Mouse (Mus musculus) lung, adult 2 months (tissue): ENCODE results near the gene Dctn1. TPM values are rescaled to one million over a fixed set of nuclear protein-coding genes. Genes with fewer than 3 reads are reported as not detected.

Source experiments
- DNase-seq: peaks from one replicate; pipeline ENCODE4 v3.0.0; 2022
- H3K4me1 ChIP-seq: fragments of 200-500 bp; 2 replicates; pipeline ENCODE4 v1.6.1; 2011; ENCODE audit warnings: low read length; ENCODE audit not compliant: control insufficient read depth, insufficient read depth
- H3K4me3 ChIP-seq: fragments of 200-500 bp; replicated peaks from 2 replicates; pipeline ENCODE3; 2011; ENCODE audit warnings: low read depth, mild to moderate bottlenecking, control low read depth, low read length; ENCODE audit errors: extremely low read depth
- CTCF ChIP-seq: fragments of 200-500 bp; IDR thresholded peaks from 2 replicates; pipeline ENCODE4 v1.5.1; 2011; ENCODE audit warnings: mild to moderate bottlenecking, low read length, control low read depth; ENCODE audit not compliant: insufficient read depth
- POLR2A ChIP-seq: fragments of 200-500 bp; IDR thresholded peaks from 2 replicates; pipeline ENCODE4 v1.6.1; 2011; ENCODE audit warnings: low read depth, mild to moderate bottlenecking, control low read depth, low read length, borderline replicate concordance; ENCODE audit errors: extremely low read depth
- WGBS: fragments of 180-500 bp; shearing (Covaris S2); methylation state at CpG from one replicate; pipeline ENCODE4 v1.1.7; 2018; 5-methylcytosine and 5-hydroxymethylcytosine counted together
- polyA plus RNA-seq: library from polyadenylated mRNA; depleted of rRNA; stranded (reverse); fragments of >200 nt; gene quantifications from 2 replicates; pipeline ENCODE4 v1.2.3, GENCODE M21; 2012

Dctn1 gene
- polyA plus RNA-seq, 1 experiment = 155 TPM

DNA sequence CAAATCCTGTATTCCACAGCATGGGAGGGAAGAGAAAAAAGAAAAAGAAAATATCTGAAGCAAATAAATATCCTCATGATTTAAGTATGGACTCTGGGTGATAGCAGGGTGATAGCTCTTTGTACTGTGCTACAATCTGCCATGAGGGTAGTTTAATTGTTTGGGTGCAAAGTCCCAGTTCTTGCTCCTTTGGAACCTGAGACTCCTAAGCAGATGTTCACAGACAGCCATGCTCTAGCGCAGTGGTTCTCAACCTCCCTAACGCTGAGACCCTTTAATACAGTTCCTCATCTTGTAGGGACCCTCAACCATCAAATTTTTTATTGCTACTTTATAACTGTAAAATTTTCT lies 42.3 kb downstream of the Dctn1 start:
- WGBS = 89% methylated on average over 2 of the region's 2 CpGs
- no peaks in the 10 kb centered on the region for H3K4me1 ChIP-seq
- TF ChIP-seq POLR2A (no peak), CTCF (no peak)
- no peak overlapping the region for H3K4me3 ChIP-seq
- no peak for DNase-seq

- no peak for TF ChIP-seq POLR2A
- no peak for TF ChIP-seq CTCF
- H3K4me3 ChIP-seq = no peak overlapping the region
- WGBS = 36% methylated on average over 2 of the region's 2 CpGs
- H3K4me1 ChIP-seq = no peaks in the 10 kb centered on the region
- no peak for DNase-seq
Measured at GRCm38 (mm10) chr6:83210495-83210894, 44.8 kb downstream of the Dctn1 start.

DNA sequence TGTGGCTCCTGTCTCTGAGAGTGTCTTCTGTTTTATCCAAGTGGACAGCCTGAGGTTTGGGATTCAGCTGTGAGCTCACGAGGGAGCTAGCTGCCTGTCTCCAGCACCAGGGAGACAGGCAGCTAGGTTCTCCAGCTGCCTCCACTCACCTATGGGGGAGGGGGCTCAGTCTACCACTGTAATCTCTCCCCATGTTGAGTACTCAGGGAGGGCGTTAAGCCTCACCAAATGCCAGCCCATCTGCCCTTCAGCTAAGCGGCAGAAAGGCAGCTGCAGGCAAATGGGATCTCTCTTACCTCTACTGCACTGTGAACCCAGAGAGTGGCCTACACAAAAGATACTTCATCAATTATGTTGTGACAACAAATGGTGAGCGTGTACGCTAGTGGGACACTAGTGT lies 45.8 kb downstream of the Dctn1 start:
- Histone ChIP-seq H3K4me1 (no peaks in the 10 kb centered on the region), H3K4me3 (no peak overlapping the region)
- DNase-seq = no peak
- 39% methylated on average over 5 of the region's 5 CpGs for whole genome bisulfite sequencing
- TF ChIP-seq POLR2A (no peak), CTCF (no peak)

- TF ChIP-seq CTCF = peak; percentile 81
- TF ChIP-seq POLR2A = no peak
- peak; percentile 76 for DNase-seq
- WGBS = 14% methylated on average over 7 of the region's 7 CpGs
- H3K4me3 ChIP-seq = no peak overlapping the region
- no peaks in the 10 kb centered on the region for H3K4me1 ChIP-seq
Measured at GRCm38 (mm10) chr6:83215002-83215666, 49.4 kb downstream of the Dctn1 start.

- Histone ChIP-seq H3K4me1 (no peaks in the 10 kb centered on the region), H3K4me3 (no peak within 1 kb of the TSS)
- DNase-seq = no peak
- no peak for TF ChIP-seq POLR2A
- TF ChIP-seq CTCF = no peak
- 50% methylated on average over 3 of the region's 3 CpGs for WGBS
Measured at GRCm38 (mm10) chr6:83219814-83220213, 54.1 kb downstream of the Dctn1 start, which contains the start of gene Slc4a5. Slc4a5 (plus strand) TSS chr6:83219828.

- WGBS = 37% methylated on average over 2 of the region's 2 CpGs
Measured at GRCm38 (mm10) chr6:83231486-83231885, 65.8 kb downstream of the Dctn1 start.

GRCm38 (mm10) chr6:83233306-83233705 lies 67.6 kb downstream of the Dctn1 start:
- no peak for TF ChIP-seq CTCF
- TF ChIP-seq POLR2A = no peak
- 76% methylated on average over 4 of the region's 4 CpGs for WGBS
- DNase-seq = no peak
- Histone ChIP-seq H3K4me1 (no peaks in the 10 kb centered on the region), H3K4me3 (no peak overlapping the region)

More at GRCm38 (mm10) chr6:83231486-83231885, 65.8 kb downstream of the Dctn1 start:
- no peak for TF ChIP-seq CTCF
- TF ChIP-seq POLR2A = no peak
- DNase-seq = no peak
- H3K4me1 ChIP-seq = no peaks in the 10 kb centered on the region
- no peak overlapping the region for H3K4me3 ChIP-seq

GRCm38 (mm10) chr6:83234280-83234741 lies 68.6 kb downstream of the Dctn1 start:
- 7% methylated on average over 14 of the region's 14 CpGs for WGBS
- no peaks in the 10 kb centered on the region for H3K4me1 ChIP-seq
- TF ChIP-seq POLR2A (no peak), CTCF (no peak)
- no peak overlapping the region for H3K4me3 ChIP-seq
- peak; percentile 28 for DNase-seq

DNA sequence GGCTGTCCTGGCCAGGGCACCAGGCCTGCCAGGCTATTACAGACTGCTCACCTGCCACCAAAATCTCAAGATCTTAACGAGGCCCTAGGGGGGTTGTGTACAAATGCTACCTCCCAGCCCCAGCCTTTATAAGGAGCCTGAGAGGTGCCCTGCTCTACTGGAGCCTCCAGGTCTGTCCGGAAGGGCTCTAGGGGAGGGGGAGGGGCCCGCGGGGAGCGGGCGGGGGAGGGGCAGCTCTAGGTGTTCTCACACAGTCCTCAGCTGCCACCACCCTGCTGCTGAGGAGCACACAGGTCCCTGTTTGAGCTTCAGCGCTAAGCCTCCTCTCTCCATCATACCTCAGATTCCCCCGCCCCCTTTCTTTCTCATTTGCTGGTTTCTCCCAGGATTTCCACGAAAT lies 71.4 kb downstream of the Dctn1 start:
- Histone ChIP-seq H3K4me1 (no peaks in the 10 kb centered on the region), H3K4me3 (no peak overlapping the region)
- 7% methylated on average over 9 of the region's 9 CpGs for WGBS
- DNase-seq = no peak
- TF ChIP-seq CTCF (no peak), POLR2A (no peak)

DNA sequence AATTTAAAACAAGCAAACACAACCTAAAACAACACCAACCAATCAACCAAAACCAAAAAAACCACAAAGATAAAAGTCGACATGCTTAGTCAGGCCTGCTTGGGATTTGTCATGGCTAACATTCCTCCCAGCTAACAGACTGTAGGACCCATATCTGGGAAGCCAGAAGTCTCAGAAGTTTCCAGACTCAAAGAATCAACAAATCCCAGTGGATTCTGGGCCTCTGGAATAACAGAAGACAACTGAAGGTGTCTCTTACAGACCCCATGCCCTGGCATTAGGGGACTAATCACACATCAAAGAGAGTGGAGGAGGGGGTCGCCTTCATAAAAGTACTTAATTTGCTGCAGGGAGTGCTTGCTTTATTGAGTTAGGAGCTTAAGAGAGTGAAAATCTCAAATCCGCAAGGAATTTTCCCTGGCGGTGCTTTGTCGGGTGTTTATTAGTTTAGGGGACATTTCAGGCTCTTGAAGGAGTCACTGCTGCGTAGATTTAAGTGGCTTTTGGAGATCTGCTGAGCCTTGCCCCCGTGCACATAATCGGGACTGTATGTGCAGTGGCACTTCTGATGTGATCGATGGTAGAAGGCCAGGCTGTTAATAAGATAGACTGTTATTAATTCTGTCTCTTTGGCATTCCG lies 78.8 kb downstream of the Dctn1 start:
- peak; percentile 28 for DNase-seq
- 0 out of 2 replicates have a peak, but pooled peaks cover 2% of the 10 kb centered on the region for H3K4me1 ChIP-seq
- 44% methylated on average over 10 of the region's 10 CpGs for WGBS
- H3K4me3 ChIP-seq = no peak overlapping the region
- no peak for TF ChIP-seq CTCF
- TF ChIP-seq POLR2A = no peak
